Mouse (Mus musculus): ENCODE measurements around the gene Ush2a. TPM values are rescaled to one million over a fixed set of nuclear protein-coding genes. Genes with fewer than 3 reads are reported as not detected.

Ush2a gene
- total and polyA plus RNA-seq, 3 experiments = under 0.01 to 0.04 TPM; not detected in 1

GRCm38 (mm10) chr1:188951091-188951490, 689.3 kb downstream of the Ush2a start:
- Histone ChIP-seq H3K4me1 (ENCODE audit: control insufficient read depth in 1 of 2, insufficient read depth in 2 of 2, low read length in 2 of 2) (no peaks in the 10 kb centered on the region), H3K36me3 (ENCODE audit: control insufficient read depth in 1 of 2, insufficient read depth in 2 of 2, low read length in 2 of 2) (no peaks in the 10 kb centered on the region), H3K27ac (ENCODE audit: control insufficient read depth, low read depth, low read length) (no peak overlapping the region), H3K9ac (ENCODE audit: control insufficient read depth, low read depth, low read length, poor library complexity, severe bottlenecking) (no peak overlapping the region), H3K9me3 (replicated peaks; ENCODE audit: insufficient read depth, low read length) (no peaks in the 10 kb centered on the region), H3K27me3 (ENCODE audit: control insufficient read depth in 1 of 2, insufficient read depth in 2 of 2, low read length in 2 of 2) (no peaks in the 10 kb centered on the region; a peak in 1 of 4 replicates), H3K4me3 (ENCODE audit: control insufficient read depth in 1 of 2, insufficient read depth in 1 of 2, low read depth in 2 of 2, low read length in 2 of 2) (no peak overlapping the region), H3K79me2 (ENCODE audit: control insufficient read depth, insufficient read depth, low read length, poor library complexity) (no peaks in the 10 kb centered on the region)
- TF ChIP-seq USF2 (IDR thresholded peaks at IDR 0.05; ENCODE audit: borderline replicate concordance in 1 of 2, insufficient read depth in 1 of 2, low read depth in 1 of 2, low read length in 2 of 2) (no peak), ZKSCAN1 (IDR thresholded peaks at IDR 0.05; ENCODE audit: low read depth, low read length) (no peak), BHLHE40 (IDR thresholded peaks at IDR 0.05; ENCODE audit: borderline replicate concordance, low read depth, low read length) (no peak), POLR2AphosphoS5 (IDR thresholded peaks at IDR 0.05; ENCODE audit: borderline replicate concordance, low read depth, low read length) (no peak), RCOR1 (IDR thresholded peaks at IDR 0.05; ENCODE audit: low read depth, low read length) (no peak), ZNF384 (IDR thresholded peaks at IDR 0.05; ENCODE audit: low read depth, low read length) (no peak), E2F4 (IDR thresholded peaks at IDR 0.05; ENCODE audit: borderline replicate concordance, low read depth, low read length) (no peak), NELFE (IDR thresholded peaks at IDR 0.05; ENCODE audit: low read depth, low read length) (no peak), USF1 (IDR thresholded peaks at IDR 0.05; ENCODE audit: low read depth, low read length) (no peak)
- DNase-seq (ENCODE audit: low read depth, low spot score) = no peak

- Histone ChIP-seq H3K27ac (ENCODE audit: control insufficient read depth, low read depth, low read length) (no peak overlapping the region), H3K4me1 (ENCODE audit: control insufficient read depth in 1 of 2, insufficient read depth in 2 of 2, low read length in 2 of 2) (no peaks in the 10 kb centered on the region), H3K79me2 (ENCODE audit: control insufficient read depth, insufficient read depth, low read length, poor library complexity) (no peaks in the 10 kb centered on the region), H3K36me3 (ENCODE audit: control insufficient read depth in 1 of 2, insufficient read depth in 2 of 2, low read length in 2 of 2) (no peaks in the 10 kb centered on the region), H3K9me3 (replicated peaks; ENCODE audit: insufficient read depth, low read length) (no peaks in the 10 kb centered on the region), H3K27me3 (ENCODE audit: control insufficient read depth in 1 of 2, insufficient read depth in 2 of 2, low read length in 2 of 2) (no peaks in the 10 kb centered on the region; a peak in 1 of 4 replicates), H3K4me3 (ENCODE audit: control insufficient read depth in 1 of 2, insufficient read depth in 1 of 2, low read depth in 2 of 2, low read length in 2 of 2) (no peak overlapping the region), H3K9ac (ENCODE audit: control insufficient read depth, low read depth, low read length, poor library complexity, severe bottlenecking) (no peak overlapping the region)
- no peak for TF ChIP-seq ZMIZ1 (IDR thresholded peaks at IDR 0.05; ENCODE audit: low read depth, low read length)
- TF ChIP-seq TCF12 (IDR thresholded peaks at IDR 0.05; ENCODE audit: low read depth, low read length) = no peak
- no peak for TF ChIP-seq GATA1 (IDR thresholded peaks at IDR 0.05; ENCODE audit: low read depth, low read length)
- no peak for TF ChIP-seq POLR2AphosphoS5 (IDR thresholded peaks at IDR 0.05; ENCODE audit: borderline replicate concordance, low read depth, low read length)
- no peak for TF ChIP-seq MYC (IDR thresholded peaks at IDR 0.05; ENCODE audit: low read depth, low read length)
- TF ChIP-seq MAZ (IDR thresholded peaks at IDR 0.05; ENCODE audit: low read depth, low read length) = no peak
- no peak for TF ChIP-seq NELFE (IDR thresholded peaks at IDR 0.05; ENCODE audit: low read depth, low read length)
- TF ChIP-seq JUND (IDR thresholded peaks at IDR 0.05; ENCODE audit: low read depth, low read length) = no peak
- no peak for DNase-seq (ENCODE audit: low read depth, low spot score)
Measured at GRCm38 (mm10) chr1:188952501-188952900, 690.7 kb downstream of the Ush2a start.

Data from MEL (cell line).